Mouse (Mus musculus) spleen, postnatal 4 days (tissue): ENCODE results near the gene Ugt1a7c.

Experiments used
- DNase-seq, 2 experiments: peaks; one replicate each; pipeline ENCODE4 v3.0.0; 2022; ENCODE audit warnings: low spot score in 2 of 2

Ugt1a7c gene

DNA sequence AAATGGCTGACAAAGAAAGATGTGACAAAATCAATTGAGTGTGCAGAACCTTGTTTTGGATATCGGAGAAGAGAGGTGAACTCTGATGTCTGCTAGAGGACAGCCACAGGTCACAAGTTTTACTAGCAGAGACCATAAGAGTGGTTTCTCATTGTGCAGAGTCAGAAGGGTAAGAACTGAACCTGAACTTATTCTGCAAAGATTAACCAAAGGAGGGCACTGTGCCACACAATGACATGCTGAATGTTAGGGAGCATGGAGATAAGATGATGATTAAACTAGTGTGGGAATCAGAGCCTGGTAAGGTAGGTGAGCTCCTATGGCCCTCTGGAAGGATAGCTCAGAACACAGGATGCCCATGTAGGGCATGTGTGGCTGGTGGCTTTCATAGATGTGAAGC, 100.8 kb downstream of the Ugt1a7c start:
- DNase-seq = no peak

- DNase-seq = no peak
Measured at GRCm38 (mm10) chr1:88197443-88197842, 102.6 kb downstream of the Ugt1a7c start.

- DNase-seq = no peak
Measured at GRCm38 (mm10) chr1:88199996-88200395, 105.1 kb downstream of the Ugt1a7c start.

DNA sequence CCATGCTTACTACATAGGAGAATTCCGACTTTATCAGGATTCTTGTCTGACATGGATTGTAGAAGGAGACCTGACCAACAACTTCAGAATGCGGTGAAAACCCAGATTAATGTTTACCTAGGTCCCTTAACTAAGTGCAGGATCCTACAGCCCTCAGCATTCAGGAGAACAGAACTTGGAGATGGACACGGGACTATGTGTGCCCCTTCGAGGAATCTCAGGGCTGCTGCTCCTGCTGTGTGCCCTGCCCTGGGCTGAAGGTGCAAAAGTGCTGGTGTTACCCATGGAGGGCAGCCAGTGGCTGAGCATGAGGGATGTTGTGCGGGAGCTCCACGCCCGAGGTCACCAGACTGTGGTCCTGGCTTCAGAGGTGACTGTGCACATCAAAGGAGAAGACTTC, 105.6 kb downstream of the Ugt1a7c start, which contains the start of gene Ugt1a2:
Gene Ugt1a2 (plus strand): TSS at position 146 of the 400 bp plus-strand sequence.
- DNase-seq = no peak

DNA sequence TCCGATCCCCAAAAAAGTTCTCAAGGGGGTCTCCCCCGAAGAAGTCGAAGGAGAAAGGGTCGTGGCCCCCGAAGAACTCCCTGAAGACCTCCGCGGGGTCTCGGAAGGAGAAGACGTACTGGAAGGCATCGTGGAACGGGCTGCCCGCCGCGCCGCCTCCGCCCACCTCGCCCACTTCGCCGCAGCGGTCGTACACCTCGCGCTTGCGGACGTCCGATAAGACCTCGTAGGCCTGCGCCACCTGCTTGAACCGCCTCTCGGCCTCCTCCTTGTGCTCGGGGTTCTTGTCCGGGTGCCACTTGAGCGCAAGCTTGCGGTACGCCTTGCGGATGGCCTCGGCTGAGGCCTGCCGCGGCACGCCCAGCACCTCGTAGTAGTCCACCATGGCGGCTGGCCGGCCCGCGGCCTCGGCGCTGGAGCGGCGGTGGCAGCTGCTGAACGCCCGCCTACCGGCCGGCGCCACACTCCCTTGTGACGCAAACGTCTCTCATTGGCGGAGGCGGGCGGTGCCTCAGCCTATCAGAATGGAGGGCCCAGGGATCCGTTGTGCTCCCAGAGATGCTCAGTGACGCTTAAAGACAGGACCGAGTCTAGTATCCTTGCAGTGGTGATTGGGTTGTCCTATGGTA, 110.5 kb downstream of the Ugt1a7c start, which contains the start of gene Dnajb3:
Gene Dnajb3 (minus strand): TSS at position 489 of the 629 bp plus-strand sequence.
- peak; percentile 85 to 91 for DNase-seq

DNA sequence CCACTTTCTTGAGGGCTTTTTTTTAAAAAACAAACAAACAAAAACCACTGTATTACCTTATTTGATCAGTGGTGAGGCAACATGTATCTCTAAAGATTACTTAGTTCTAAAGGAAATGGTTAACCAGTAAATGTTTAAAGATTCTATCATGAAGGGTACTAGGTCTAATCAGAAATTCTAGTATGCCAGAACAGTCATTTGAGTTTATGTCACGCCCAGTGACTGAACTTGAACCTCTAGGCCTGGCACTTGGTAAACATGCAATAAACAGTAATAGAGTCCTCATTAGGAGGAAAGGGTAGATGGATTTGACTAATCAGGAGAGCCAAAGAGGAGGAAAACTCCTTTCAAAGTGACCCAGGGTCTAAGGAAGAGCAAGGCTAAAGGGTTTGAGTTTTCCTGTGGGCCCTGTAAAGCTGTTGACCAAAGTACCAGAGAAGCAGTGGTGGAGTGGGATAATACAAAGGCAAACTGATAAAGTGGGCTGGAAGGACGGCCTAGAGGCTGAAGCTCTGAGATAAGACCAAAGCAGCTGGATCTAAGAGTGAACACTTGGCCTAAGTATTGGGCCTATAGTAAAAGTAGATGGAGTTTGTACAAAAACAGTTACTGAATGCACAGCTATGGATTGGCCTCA, 112.1 kb downstream of the Ugt1a7c start:
- no peak for DNase-seq

GRCm38 (mm10) chr1:88211812-88212211, 117.0 kb downstream of the Ugt1a7c start, which contains the start of gene Ugt1a1:
TSS of gene Ugt1a1 (plus strand) at chr1:88211959.
- DNase-seq = peak in 1 of 2 experiments; percentile 70

DNA sequence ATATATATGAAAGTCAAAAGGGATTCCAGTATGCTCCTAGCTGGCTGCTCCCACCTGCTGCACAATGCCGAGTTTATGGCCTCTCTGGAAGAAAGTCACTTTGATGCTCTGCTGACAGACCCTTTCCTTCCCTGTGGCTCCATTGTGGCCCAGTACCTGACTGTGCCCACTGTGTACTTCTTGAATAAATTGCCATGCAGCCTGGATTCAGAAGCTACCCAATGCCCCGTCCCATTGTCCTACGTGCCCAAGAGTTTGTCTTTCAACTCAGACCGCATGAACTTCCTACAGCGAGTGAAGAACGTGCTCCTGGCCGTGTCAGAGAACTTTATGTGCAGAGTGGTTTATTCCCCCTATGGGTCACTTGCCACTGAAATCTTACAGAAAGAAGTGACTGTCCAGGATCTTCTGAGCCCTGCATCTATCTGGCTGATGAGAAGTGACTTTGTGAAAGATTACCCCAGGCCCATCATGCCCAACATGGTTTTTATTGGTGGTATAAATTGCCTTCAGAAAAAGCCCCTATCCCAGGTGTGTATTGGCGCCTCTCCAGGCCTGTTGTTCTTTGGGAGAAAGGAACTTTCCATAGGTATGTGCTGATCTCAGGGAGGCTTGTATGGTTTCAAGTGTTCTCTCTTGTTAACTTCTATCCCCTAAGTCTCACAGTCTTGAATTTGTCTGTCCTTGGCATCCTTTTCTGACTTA, 117.6 kb downstream of the Ugt1a7c start:
- peak in 1 of 2 experiments; percentile 66 for DNase-seq

GRCm38 (mm10) chr1:88213061-88213460, 118.2 kb downstream of the Ugt1a7c start:
- peak in 1 of 2 experiments; percentile 40 for DNase-seq

- DNase-seq = peak in 1 of 2 experiments; percentile 69
Measured at GRCm38 (mm10) chr1:88213766-88214461, 119.1 kb downstream of the Ugt1a7c start.

GRCm38 (mm10) chr1:88214462-88214952, 119.6 kb downstream of the Ugt1a7c start:
- DNase-seq = no peak

GRCm38 (mm10) chr1:88215466-88216380, 120.9 kb downstream of the Ugt1a7c start:
- DNase-seq = peak in 1 of 2 experiments; percentile 67

- peak in 1 of 2 experiments; percentile 68 for DNase-seq
Measured at GRCm38 (mm10) chr1:88216551-88216950, 121.7 kb downstream of the Ugt1a7c start.

- DNase-seq = peak in 1 of 2 experiments; percentile 69
Measured at GRCm38 (mm10) chr1:88217144-88217543, 122.3 kb downstream of the Ugt1a7c start.

DNA sequence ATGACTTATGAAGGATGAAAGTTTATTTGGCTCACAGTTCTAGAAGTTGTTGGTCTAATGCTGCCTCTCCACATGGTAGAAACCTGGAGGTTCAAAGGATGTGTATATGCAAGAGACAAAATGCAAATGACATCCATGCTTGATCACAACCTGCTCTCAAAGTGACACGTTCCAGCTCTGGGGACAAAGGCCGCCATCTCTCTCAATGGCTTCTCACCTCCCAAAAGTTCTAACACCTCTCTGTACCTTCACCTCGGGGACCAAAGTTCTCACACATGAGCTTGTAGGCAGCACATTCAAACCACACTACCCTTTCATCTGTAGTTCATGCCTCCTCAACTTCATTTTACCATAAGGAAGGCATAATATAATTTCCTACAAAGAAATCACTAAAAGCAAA, 122.7 kb downstream of the Ugt1a7c start:
- peak in 1 of 2 experiments; percentile 64 for DNase-seq

GRCm38 (mm10) chr1:88218051-88218450, 123.2 kb downstream of the Ugt1a7c start:
- DNase-seq = peak in 1 of 2 experiments; percentile 71

- no peak for DNase-seq
Measured at GRCm38 (mm10) chr1:88218591-88218990, 123.7 kb downstream of the Ugt1a7c start.

DNA sequence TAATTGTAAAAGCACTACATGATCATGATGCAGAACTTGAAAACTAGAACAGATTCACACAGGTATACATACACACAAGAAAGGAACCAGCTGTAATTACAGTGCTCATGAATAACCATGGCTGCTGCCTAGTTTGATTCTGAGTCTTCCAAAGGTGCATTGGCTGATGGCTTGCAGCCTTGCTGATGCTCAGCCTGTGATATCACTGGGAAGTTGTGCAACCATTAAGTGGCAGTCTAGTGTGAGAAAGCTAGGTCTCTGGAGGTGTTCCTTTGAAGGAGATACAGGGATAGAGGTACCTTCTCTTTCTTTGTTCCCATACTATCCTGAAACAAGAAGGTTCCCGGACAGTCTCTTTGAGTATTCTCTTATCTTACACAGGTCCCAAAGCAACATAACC, 124.2 kb downstream of the Ugt1a7c start:
- peak in 1 of 2 experiments; percentile 70 for DNase-seq

GRCm38 (mm10) chr1:88220336-88220735, 125.5 kb downstream of the Ugt1a7c start:
- DNase-seq = peak in 1 of 2 experiments; percentile 68

- DNase-seq = no peak
Measured at GRCm38 (mm10) chr1:88222216-88222615, 127.4 kb downstream of the Ugt1a7c start.
